Mouse (Mus musculus): Measurements from ENCODE around the gene Xk. TPM values are rescaled to one million over a fixed set of nuclear protein-coding genes. Genes with fewer than 3 reads are reported as not detected.
"Not testable (repeated sequence)": the region's sequence is repeated elsewhere in the genome, so short reads cannot be mapped to it uniquely, and the experiment has no call there.

Gene Xk
- total RNA-seq (2015; ENCODE audit: low replicate concordance) (121 and 139 TPM in 2 replicates), total RNA-seq (2017; ENCODE audit: low replicate concordance) (73.2 and 74.3 TPM in 2 replicates)

GRCm38 (mm10) chrX:9272460-9273361 lies at the start of gene Xk:
TSS of gene Xk (plus strand) at chrX:9272756.
- peak; percentile 68 for ATAC-seq (replicated peaks; ENCODE audit: low FRiP score, poor library complexity, severe bottlenecking)

DNA sequence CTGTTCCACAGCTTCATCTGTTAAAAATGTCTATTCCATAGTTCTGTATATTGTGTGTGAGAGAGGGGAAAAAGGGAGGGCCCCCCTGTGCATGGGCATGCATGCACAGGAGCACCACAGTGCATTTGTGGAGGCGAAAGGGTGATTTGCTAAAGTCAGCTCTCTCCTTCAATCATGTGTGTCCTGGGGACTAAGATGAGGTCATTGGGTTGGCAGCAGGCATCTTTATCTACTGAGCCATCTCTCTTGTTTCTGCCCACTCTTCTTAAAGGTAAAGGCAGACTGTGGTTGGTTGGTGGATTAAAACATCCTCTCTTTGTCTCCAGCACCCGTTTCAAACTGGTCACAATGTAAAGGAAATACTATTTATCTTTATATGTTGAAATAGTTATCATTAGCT lies 45.5 kb upstream of the Xk start:
- no peak for ATAC-seq (replicated peaks; ENCODE audit: low FRiP score, poor library complexity, severe bottlenecking)

GRCm38 (mm10) chrX:9240737-9241591 lies 31.6 kb upstream of the Xk start:
- ATAC-seq (replicated peaks; ENCODE audit: low FRiP score, poor library complexity, severe bottlenecking) = no peak

DNA sequence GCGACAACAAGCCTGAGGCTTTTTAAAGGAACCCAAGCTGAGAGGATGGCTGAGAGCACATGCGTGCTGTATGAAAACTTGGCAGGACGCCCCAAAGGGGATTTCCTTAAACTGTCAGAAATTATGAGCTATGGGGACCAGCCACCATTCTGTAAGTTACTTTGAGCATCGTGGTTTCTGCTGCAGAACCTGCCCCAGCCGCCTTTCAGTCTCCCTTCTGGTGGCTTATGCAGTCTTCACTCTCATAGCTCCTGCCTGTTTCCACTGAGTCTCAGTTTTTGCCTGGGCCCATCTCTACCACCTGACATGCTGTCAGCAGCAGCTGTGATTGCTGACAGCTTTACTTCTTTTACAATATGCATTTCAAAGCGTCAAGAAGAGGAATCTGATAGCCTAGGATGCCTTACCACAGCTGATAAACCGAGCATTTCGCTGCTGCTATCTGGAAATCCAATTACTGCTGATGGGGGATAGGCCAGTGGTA lies 29.1 kb upstream of the Xk start:
- 0 out of 2 replicates have a peak, but pooled peaks have one; percentile 4 for ATAC-seq (replicated peaks; ENCODE audit: low FRiP score, poor library complexity, severe bottlenecking)

- peak; percentile 99 for ATAC-seq (replicated peaks; ENCODE audit: low FRiP score, poor library complexity, severe bottlenecking)
Measured at GRCm38 (mm10) chrX:9244603-9245336, 27.8 kb upstream of the Xk start.

GRCm38 (mm10) chrX:9248911-9249310 lies 23.6 kb upstream of the Xk start:
- no peak for ATAC-seq (replicated peaks; ENCODE audit: low FRiP score, poor library complexity, severe bottlenecking)

- peak; percentile 85 for ATAC-seq (replicated peaks; ENCODE audit: low FRiP score, poor library complexity, severe bottlenecking)
Measured at GRCm38 (mm10) chrX:9253990-9254389, 18.6 kb upstream of the Xk start.

GRCm38 (mm10) chrX:9254901-9255300 lies 17.7 kb upstream of the Xk start:
- no peak for ATAC-seq (replicated peaks; ENCODE audit: low FRiP score, poor library complexity, severe bottlenecking)

GRCm38 (mm10) chrX:9256766-9257165 lies 15.8 kb upstream of the Xk start, which contains the start of gene Gm14862:
TSS of gene Gm14862 (minus strand) at chrX:9256899.
- peak; percentile 84 for ATAC-seq (replicated peaks; ENCODE audit: low FRiP score, poor library complexity, severe bottlenecking)

DNA sequence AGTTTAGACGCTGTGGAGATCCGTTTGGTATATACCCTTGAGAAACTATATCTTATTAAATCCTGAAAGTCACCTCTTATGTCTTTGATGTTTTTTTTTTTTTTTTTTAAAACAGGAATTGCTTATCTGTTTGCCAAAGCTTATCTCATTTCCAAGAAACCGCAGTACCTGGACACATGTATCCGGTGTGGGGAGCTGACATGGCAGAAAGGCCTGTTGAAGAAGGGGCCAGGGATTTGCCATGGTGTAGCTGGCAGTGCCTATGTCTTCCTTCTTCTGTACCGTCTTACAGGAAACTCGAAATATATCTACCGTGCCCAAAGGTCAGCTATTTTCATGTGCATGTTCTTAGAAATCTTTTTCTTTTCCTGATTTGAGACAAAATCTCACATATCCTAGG lies 14.7 kb upstream of the Xk start:
- no peak for ATAC-seq (replicated peaks; ENCODE audit: low FRiP score, poor library complexity, severe bottlenecking)

DNA sequence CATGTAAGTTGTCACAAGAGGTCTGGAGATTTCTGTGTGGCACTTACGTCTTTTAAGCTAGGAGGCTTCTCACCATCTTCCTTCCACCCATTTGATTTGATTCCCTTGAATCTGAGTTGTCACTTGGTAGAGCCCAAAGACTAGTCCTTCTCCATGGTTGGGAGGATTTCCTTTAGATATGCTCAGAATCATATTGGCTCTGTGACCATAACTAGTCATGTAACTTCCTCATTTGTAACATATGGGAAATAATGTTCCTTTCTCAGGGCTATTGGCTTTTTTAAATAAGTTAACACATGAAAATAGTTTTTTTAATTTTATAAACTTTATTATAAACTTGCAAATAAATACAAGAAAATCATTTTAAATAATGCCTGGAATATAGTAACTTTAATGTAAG lies 13.3 kb upstream of the Xk start:
- ATAC-seq (replicated peaks; ENCODE audit: low FRiP score, poor library complexity, severe bottlenecking) = no peak

- ATAC-seq (replicated peaks; ENCODE audit: low FRiP score, poor library complexity, severe bottlenecking) = no peak
Measured at GRCm38 (mm10) chrX:9271112-9271511, 1.4 kb upstream of the Xk start.

GRCm38 (mm10) chrX:9271947-9272459 lies 553 bp upstream of the Xk start:
- ATAC-seq (replicated peaks; ENCODE audit: low FRiP score, poor library complexity, severe bottlenecking) = no peak

DNA sequence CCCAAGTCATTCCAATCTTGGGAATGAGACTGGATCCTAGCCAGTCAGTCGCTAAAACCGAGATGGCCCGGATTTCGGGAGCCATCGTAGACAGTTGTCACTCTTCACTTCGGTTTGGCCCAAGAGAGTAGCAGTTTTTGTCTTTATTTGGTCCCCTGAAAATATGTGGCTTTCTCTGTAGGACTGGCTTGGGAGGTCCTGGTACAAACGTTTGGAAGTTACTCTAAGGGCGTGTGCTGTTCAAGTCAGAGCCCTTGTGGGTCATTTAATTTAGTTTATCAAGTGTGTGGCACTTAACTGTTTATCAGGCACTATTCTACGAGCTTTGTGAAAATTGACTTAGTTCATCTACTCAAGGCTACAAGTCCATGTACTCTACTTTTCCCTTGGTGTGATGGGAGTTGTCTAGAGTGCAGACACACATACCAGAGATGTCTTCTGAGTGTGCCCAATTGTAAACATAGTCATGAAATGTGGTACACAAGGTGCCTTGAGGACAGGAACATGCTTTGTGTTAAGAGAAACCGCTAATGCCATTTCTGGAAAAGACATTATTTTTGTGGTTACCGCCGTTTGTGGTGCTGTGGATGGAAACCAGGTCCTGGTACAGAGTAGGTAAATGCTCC lies 934 bp downstream of the Xk start:
- ATAC-seq (replicated peaks; ENCODE audit: low FRiP score, poor library complexity, severe bottlenecking) = peak; percentile 67

- ATAC-seq (replicated peaks; ENCODE audit: low FRiP score, poor library complexity, severe bottlenecking) = peak; percentile 78
Measured at GRCm38 (mm10) chrX:9274321-9274720, 1.8 kb downstream of the Xk start.

GRCm38 (mm10) chrX:9283464-9283863 lies 10.9 kb downstream of the Xk start, which contains the start of gene H2al1m:
TSS of gene H2al1m (plus strand) at chrX:9283764.
- ATAC-seq (replicated peaks; ENCODE audit: low FRiP score, poor library complexity, severe bottlenecking) = not testable (repeated sequence)

GRCm38 (mm10) chrX:9293140-9293829 lies 20.7 kb downstream of the Xk start:
- ATAC-seq (replicated peaks; ENCODE audit: low FRiP score, poor library complexity, severe bottlenecking) = not testable (repeated sequence)

DNA sequence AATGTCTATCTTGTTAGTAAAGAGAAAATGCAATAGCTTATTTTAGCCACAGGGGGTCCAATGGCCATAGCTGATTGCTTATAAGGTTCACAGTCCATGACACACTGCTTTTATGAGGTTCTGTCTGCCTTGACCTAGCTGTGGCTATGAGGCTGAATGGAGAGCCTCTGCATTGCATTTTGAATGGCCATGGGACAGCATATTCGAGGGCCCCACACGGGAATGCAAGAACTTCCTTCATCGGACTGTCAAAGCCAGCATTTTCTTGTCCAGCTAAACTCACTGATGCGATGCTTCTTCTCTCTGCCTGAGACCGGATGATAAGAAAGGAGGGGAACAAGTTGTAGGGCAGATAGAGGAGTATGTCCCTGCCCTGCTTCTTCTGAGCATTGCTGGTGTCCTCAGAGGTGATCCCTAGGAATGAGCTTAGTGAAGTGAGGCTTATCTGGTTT lies 25.9 kb downstream of the Xk start:
- ATAC-seq (replicated peaks; ENCODE audit: low FRiP score, poor library complexity, severe bottlenecking) = peak; percentile 99
